Mouse (Mus musculus): ENCODE results near the gene Fam184b. TPM values are rescaled to one million over a fixed set of nuclear protein-coding genes. Genes with fewer than 3 reads are reported as not detected.
"Not testable (repeated sequence)": the region's sequence is repeated elsewhere in the genome, so short reads cannot be mapped to it uniquely, and the experiment has no call there.

The Fam184b gene
- total RNA-seq (2022), result under 1 TPM in 2 of 4 experiments, not detected in 2; 0.06 to 0.09 TPM

- no peak for DNase-seq (ENCODE audit: low spot score)
These were observed at the start of gene Fam184b for GRCm38 (mm10) chr5:45638806-45639714. Fam184b (minus strand) TSS chr5:45639614.

GRCm38 (mm10) chr5:45689152-45689551 is 49.7 kb upstream of the Fam184b start:
- DNase-seq (ENCODE audit: low spot score), result no peak

- DNase-seq (ENCODE audit: low spot score), result no peak
These were observed 46.8 kb upstream of the Fam184b start for GRCm38 (mm10) chr5:45686223-45686622.

- DNase-seq (ENCODE audit: low spot score), result no peak
These were observed 45.8 kb upstream of the Fam184b start for GRCm38 (mm10) chr5:45685243-45685642.

GRCm38 (mm10) chr5:45683388-45683787 is 44.0 kb upstream of the Fam184b start:
- DNase-seq (ENCODE audit: low spot score), result no peak

GRCm38 (mm10) chr5:45679955-45680354 is 40.5 kb upstream of the Fam184b start:
- no peak for DNase-seq (ENCODE audit: low spot score)

- DNase-seq (ENCODE audit: low spot score), result no peak
These were observed 38.2 kb upstream of the Fam184b start for GRCm38 (mm10) chr5:45677639-45678038.

- DNase-seq (ENCODE audit: low spot score), result no peak
These were observed 35.6 kb upstream of the Fam184b start for GRCm38 (mm10) chr5:45675032-45675431.

- DNase-seq (ENCODE audit: low spot score), result no peak
These were observed 31.6 kb upstream of the Fam184b start for GRCm38 (mm10) chr5:45670894-45671494.

GRCm38 (mm10) chr5:45670280-45670670 is 30.9 kb upstream of the Fam184b start:
- DNase-seq (ENCODE audit: low spot score), result no peak

- peak; percentile 99 for DNase-seq (ENCODE audit: low spot score)
These were observed 30.3 kb upstream of the Fam184b start, which contains the start of gene Ncapg for GRCm38 (mm10) chr5:45669598-45670279. Ncapg (plus strand) TSS chr5:45669919.

- DNase-seq (ENCODE audit: low spot score), result no peak
These were observed 29.8 kb upstream of the Fam184b start for GRCm38 (mm10) chr5:45669234-45669597.

- no peak for DNase-seq (ENCODE audit: low spot score)
These were observed 29.4 kb upstream of the Fam184b start for GRCm38 (mm10) chr5:45668831-45669230.

- peak; percentile 28 for DNase-seq (ENCODE audit: low spot score)
These were observed 28.9 kb upstream of the Fam184b start for GRCm38 (mm10) chr5:45668324-45668723.

GRCm38 (mm10) chr5:45658406-45658805 is 19.0 kb upstream of the Fam184b start:
- DNase-seq (ENCODE audit: low spot score), result not testable (repeated sequence)

- no peak for DNase-seq (ENCODE audit: low spot score)
These were observed 11.8 kb upstream of the Fam184b start for GRCm38 (mm10) chr5:45651026-45651703.

GRCm38 (mm10) chr5:45639715-45640092 is 290 bp upstream of the Fam184b start:
- no peak for DNase-seq (ENCODE audit: low spot score)

GRCm38 (mm10) chr5:45638378-45638777 is 1.0 kb downstream of the Fam184b start:
- DNase-seq (ENCODE audit: low spot score), result no peak

GRCm38 (mm10) chr5:45629470-45629869 is 9.9 kb downstream of the Fam184b start:
- no peak for DNase-seq (ENCODE audit: low spot score)

GRCm38 (mm10) chr5:45627771-45628170 is 11.6 kb downstream of the Fam184b start:
- no peak for DNase-seq (ENCODE audit: low spot score)

GRCm38 (mm10) chr5:45621511-45621910 is 17.9 kb downstream of the Fam184b start:
- DNase-seq (ENCODE audit: low spot score), result no peak

GRCm38 (mm10) chr5:45599056-45599455 is 40.4 kb downstream of the Fam184b start:
- DNase-seq (ENCODE audit: low spot score), result no peak
